Mouse (Mus musculus): ENCODE measurements at regions not wholly inside any gene's neighbourhood (a gene's known extent, or its start where the extent isn't known, plus 50 kb on each side); places are given as distances from the start of the nearest gene placed in this dataset.

- no peak for DNase-seq
Measured at GRCm38 (mm10) chr15:56604266-56604665, 873.2 kb downstream of the Slc22a22 start.

GRCm38 (mm10) chr15:56592656-56593055 is 884.8 kb downstream of the Slc22a22 start:
- no peak for DNase-seq

GRCm38 (mm10) chr15:56580745-56581515 is 896.5 kb downstream of the Slc22a22 start:
- DNase-seq = no peak

GRCm38 (mm10) chr15:56563192-56563591 is 914.2 kb downstream of the Slc22a22 start:
- no peak for DNase-seq

- DNase-seq = no peak
Measured at GRCm38 (mm10) chr15:56562785-56563184, 914.6 kb downstream of the Slc22a22 start.

- no peak for DNase-seq
Measured at GRCm38 (mm10) chr15:56562143-56562542, 915.3 kb downstream of the Slc22a22 start.

- peak; percentile 70 for DNase-seq
Measured at GRCm38 (mm10) chr15:56554386-56554785, 923.0 kb downstream of the Slc22a22 start.

GRCm38 (mm10) chr15:56553851-56554250 is 923.6 kb downstream of the Slc22a22 start:
- DNase-seq = no peak

- no peak for DNase-seq
Measured at GRCm38 (mm10) chr15:56531529-56531928, 945.9 kb downstream of the Slc22a22 start.

- DNase-seq = no peak
Measured at GRCm38 (mm10) chr15:56518379-56518778, 959.0 kb downstream of the Slc22a22 start.

GRCm38 (mm10) chr15:56516095-56516494 is 961.3 kb downstream of the Slc22a22 start:
- no peak for DNase-seq

- no peak for DNase-seq
Measured at GRCm38 (mm10) chr15:56498774-56499173, 978.7 kb downstream of the Slc22a22 start.

GRCm38 (mm10) chr15:56497757-56498156 is 979.7 kb downstream of the Slc22a22 start:
- DNase-seq = no peak

- DNase-seq = no peak
Measured at GRCm38 (mm10) chr15:56496355-56496754, 981.1 kb downstream of the Slc22a22 start.

GRCm38 (mm10) chr15:56485931-56486330 is 991.5 kb downstream of the Slc22a22 start:
- DNase-seq = no peak

GRCm38 (mm10) chr15:56484693-56485092 is 992.7 kb downstream of the Slc22a22 start:
- DNase-seq = no peak

- DNase-seq = no peak
Measured at GRCm38 (mm10) chr15:56479682-56480081, 997.7 kb downstream of the Slc22a22 start.

GRCm38 (mm10) chr15:56479015-56479414 is 998.4 kb downstream of the Slc22a22 start:
- no peak for DNase-seq

- DNase-seq = no peak
Measured at GRCm38 (mm10) chr15:56473679-56474078, 1003.7 kb downstream of the Slc22a22 start.

GRCm38 (mm10) chr15:56451881-56452280 is 1025.5 kb downstream of the Slc22a22 start:
- DNase-seq = no peak

- DNase-seq = no peak
Measured at GRCm38 (mm10) chr15:56448015-56448645, 1029.3 kb downstream of the Slc22a22 start.

- no peak for DNase-seq
Measured at GRCm38 (mm10) chr15:56440171-56440570, 1037.3 kb downstream of the Slc22a22 start.

- no peak for DNase-seq
Measured at GRCm38 (mm10) chr15:56438370-56438769, 1039.1 kb downstream of the Slc22a22 start.

- no peak for DNase-seq
Measured at GRCm38 (mm10) chr15:56436131-56436530, 1041.3 kb downstream of the Slc22a22 start.
